Mouse (Mus musculus) mouse trophoblast stem cell (cell line): ENCODE data around the gene Hoxd13.

Experiments
- in situ Hi-C, 2 experiments: fragments of 300-500 bp; cut with MseI, MboI; formaldehyde crosslinking; loops; 2 replicates in 1 of 2; 3 replicates in 1 of 2; pipeline ENCODE4 v1.15.1; 2025

Hoxd13 gene

DNA sequence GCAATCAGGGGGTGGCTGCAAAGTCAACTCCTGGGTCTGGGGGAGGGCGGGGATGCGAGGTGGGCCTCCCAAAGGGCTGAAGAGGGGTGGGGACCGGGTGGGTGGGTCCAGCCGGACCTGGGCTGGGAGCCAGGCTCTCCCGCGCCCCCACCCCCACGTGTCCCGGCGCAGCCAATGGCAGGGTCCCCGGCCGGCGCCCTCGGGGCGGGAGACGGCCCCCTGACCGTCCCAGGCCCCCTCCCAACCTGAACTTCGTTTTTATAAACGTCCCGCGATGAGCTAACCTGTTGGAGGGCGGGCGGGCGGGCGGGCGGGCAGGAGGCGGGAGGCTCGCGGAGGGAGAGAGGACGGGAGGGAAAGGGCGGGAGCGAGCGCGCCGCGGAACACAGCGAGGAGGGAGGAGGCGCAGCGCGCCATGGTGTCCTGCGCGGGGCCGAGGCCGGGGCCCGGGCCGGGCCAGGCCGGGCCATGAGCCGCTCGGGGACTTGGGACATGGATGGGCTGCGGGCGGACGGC, at the start of gene Hoxd13:
Hoxd13 (plus strand) TSS at position 469 of the 516 bp plus-strand sequence.
- in situ Hi-C loops, result loop anchor here (10.0 kb wide), 2 partner anchors 363 to 373 kb away; no protein-coding TSS in a partner anchor

DNA sequence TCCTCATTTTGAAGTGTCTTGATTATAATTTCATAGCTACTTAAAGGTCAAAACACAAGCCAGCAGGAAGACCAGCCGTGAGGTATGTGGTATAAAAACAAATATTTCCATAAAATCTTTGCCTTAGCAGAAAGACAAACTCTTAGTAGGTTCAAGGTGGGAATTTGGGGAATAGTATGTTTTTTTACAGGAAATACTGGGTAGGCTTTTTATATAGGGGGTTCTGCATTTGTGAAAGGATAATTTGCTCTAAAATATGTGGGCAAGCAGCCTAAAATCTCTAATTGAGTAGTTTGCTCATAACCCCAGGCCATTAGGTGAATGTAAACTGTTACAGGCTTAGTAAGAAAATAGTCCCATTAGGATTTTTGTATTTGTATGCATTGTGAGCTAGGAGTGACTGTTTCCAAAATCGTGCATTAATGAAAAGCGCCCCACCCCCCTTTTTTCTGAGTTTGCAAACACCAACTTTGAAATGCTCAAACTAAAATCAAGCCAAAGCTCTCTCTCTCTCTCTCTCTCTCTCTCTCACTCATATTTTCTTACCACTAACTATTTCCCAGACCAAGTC, 48.3 kb upstream of the Hoxd13 start:
- in situ Hi-C loops, result no loop called here

DNA sequence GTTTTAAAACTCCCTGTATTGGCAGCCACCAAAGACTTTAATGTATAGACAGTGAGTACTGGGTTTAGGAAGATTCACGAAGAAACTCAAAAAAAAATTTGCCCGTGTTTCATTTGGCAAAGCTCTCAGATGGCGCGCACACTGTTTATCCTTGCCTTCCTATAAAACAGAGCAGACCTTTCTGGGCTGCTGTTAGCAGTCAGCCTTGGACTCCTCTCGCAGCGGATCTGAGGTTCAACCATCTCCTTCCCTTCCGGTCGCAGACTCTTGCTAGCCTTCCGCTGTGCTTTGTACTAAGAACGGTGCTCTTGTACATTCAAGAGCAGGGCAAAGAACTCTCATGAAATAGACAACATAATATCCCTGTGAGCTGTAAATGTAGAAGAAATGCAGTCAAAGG, 47.7 kb upstream of the Hoxd13 start:
- in situ Hi-C loops, result no loop called here

DNA sequence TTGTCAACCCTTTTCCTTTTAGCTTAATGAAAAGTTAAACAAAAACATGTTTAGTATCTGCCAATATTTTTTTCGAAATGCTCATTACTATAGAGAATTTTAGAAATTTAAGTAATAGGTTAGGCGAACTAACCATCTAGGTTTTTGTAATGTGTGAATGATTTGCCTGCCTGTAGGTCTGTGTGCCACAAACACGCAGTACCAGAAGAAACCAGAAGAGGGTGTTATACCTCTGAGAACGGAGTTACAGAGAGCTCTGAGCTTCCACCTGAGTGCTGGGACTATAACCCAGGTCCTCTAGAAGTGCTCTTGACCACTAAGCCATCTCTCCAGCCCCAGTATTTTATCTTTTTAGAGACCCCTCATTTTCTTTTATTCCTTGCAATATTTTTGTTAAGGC, 32.7 kb upstream of the Hoxd13 start:
- in situ Hi-C loops, result no loop called here

DNA sequence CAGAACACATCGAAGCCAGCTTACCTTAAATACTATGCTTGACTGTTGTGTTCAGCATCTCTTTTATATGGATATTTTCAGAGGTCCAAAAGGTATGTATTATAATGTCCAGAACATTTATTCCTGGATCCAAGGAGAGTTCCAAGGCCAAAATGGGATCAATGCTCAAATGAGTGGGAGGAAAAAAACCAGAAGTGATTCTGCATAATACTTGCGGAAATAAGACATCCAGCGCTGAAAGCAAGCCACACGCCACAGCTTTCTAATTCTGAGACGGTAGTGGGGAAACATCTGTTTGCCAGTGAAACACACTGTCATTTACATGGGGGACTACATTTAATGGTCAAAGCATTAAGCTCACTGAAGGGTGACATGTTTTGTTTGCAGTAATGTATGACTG, 25.7 kb upstream of the Hoxd13 start:
- in situ Hi-C loops, result no loop called here

DNA sequence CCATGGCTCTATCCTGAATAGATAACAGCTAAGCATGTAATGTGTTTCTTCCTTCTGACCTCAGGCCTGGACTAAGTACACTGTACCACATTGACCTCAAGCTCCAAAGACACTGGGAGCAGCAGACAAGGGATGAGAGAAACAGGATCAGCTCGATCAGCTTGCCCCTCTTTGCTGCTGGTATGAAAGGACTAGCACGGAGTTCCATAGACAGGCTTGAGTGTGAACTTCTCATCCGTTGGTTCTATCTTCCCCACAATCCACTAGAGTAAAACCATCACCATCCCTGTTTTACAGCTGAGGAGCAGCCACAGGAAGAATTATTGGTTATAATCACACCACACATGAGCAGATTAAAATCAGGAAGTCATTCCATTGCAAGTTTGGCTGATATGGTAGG, 22.5 kb upstream of the Hoxd13 start:
- in situ Hi-C loops, result no loop called here

DNA sequence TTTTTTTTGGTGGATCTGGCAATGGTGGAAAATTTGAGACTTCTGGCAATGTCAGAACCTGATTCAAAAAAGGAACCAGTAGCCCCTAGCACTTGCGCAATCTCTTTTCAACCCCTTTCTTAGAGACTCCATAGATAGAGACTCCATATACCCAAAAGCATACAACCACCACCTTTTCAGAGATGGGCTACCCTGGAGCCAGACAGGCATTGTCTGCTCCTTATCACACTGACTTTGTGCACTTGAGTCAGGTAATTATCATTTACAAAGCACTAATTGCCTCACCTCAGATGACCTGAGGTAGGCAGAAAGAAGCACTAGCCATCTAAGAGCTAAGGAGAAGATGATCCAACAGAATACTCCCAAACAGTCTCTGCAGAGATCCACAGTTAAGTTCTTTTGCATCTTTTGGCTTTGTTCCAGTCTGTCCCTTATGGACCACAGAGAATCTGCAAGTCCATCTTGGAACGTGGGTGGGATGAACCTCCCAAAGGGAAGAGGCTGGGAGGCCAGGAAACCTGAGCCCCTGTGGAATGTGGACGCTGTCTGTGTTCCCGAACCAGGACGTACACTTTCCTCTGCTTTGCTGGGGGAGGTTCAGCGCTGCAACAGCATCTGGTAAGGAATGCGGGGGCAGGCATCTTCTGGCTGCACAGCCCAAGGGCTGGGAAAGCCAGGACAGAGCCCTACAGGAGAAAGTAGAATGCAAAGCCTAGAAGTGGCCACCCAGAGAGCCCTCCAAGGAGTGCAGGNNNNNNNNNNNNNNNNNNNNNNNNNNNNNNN, 20.8 kb upstream of the Hoxd13 start:
- in situ Hi-C loops, result no loop called here

DNA sequence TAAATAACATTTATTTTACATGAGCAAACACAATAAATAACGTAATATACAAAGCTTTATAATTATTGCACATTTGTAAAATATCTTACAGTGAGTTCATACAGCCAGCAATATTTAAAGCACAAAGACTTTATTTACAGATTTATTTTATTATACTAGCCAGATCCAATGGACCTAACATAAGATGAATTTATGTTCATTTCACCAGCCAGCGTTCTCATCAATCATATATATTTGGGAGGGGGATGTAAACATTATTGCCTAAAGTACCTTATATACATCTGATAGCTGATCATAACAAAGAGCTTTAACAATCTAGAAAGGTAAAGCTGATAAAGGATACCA, 15.1 kb upstream of the Hoxd13 start:
- in situ Hi-C loops, result loop anchor here (10.0 kb wide), 1 partner anchor 588 kb away; no protein-coding TSS in a partner anchor

DNA sequence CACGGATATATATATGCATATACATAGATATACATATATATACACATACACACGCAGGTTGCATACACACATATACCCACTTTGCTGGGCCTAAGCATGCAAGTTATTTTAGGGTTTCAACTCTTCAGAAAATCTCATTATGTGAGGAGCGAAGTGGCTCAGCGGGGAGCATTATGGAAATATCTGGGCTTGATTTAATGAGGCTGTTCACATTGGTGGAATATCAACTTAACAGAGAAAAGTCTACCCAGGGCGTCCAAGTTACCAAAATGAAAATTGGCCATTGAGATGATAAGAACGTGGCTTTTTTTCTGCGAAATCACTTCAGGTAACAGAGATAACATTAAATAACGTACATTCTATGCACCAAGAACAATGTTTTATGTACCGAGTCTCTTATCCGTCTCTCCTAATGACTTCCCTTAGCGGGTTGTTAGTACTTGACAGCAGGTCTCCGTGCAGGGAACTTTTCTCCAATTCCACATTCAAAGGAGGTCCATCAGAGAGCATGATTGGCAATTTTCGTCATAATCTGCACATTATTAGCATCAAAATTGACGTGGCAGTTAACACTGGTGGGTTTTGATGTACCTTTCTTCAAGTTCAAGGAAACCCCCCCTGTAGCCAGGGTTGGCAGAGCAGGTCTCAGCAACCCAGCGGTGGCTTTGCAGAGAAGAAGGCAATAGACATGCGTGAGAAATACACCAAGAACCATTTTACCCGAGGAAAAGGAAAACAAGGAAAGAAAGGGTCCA, 14.2 kb upstream of the Hoxd13 start:
- in situ Hi-C loops, result loop anchor here (10.0 kb wide), 1 partner anchor 589 kb away; no protein-coding TSS in a partner anchor

DNA sequence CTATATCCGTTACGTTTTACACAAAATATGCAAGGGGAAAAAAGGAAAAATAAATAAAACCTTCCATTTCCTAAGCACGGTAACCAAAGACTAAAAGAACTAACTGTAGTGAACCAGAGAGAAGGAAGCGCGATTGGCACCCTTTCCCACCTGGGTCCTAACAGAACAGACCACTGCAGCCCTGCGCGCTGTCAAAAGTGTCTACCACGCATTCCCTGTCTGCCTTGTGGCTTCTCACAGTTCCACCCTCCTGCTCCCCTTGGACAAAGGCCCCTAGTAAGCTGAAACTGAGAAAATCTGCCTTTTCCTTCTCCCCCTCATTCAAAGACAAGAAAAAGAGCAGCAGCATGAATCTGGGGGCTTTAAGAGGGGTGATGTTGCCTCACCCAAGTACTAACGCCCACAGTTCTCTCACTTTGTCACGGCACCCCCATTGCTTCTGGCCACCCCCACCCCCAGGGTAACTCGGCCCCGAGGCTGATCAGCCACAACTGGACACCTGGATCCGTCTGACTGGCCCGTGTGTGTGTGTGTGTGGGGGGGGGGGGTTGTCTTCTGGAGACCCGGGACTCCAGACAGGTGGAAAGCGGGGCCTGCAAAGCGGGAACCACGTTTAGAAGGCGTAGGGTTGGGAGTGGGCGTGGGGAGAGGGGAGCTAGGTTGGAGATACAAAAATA, 13.2 kb upstream of the Hoxd13 start:
- in situ Hi-C loops, result loop anchor here (10.0 kb wide), 1 partner anchor 590 kb away; no protein-coding TSS in a partner anchor

DNA sequence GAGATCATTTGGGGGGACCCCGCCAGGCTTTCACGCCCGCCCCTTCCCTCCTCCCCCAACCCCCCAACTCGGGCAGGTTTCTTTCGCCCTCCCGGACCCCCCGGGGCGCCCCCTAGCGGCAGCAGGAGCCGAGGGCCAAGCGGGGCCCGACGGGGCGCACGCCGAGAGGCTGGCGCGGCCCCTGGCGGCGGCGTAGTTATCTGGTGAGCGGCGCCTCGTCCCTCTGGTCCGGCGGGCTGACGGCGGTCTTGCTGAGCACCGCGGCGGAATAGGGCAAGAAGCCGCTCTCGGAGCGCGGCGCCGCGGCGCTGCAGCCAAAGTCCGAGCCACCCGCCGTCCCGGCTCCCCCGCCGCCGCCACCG, 12.7 kb upstream of the Hoxd13 start:
- in situ Hi-C loops, result loop anchor here (10.0 kb wide), 1 partner anchor 591 kb away; no protein-coding TSS in a partner anchor

DNA sequence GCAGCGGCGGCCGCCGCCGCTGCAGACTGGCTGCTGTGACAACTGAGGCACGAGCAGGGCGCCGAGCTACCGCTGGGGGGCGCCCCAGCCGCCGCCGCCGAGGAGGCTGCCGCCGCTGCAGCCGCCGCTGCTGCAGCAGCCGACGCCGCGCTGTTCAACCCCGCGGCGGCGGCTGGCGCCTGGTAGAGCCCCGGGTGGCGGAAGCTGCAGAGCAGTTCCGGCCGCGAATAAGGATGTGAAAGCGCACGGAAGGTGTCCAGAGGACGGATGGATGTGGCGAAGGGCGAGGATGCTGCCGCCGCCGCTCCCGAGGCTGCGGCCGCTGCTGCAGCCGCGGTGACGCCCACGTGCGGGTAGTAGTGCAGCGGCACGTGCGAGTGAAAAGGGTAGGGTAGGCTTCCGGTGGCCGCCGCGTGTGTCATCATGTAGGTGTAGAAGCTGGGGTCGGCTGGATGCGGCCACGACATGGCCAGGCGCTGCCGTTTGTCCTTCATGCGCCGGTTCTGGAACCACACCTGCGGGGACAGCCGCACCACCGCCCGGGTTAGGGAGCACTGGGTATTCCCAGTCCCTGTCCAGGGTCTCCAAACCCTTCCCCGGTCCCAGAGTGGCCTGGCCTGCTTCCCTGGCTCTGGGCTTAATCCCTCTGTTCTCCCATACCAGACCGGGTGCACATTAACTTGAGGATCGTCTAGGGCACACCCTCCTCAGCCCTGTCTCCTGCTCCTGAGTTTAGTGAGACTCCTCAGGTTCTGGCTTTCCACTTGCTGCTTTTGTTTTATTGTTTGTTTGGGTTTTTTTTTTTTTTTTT, 12.1 kb upstream of the Hoxd13 start:
- in situ Hi-C loops, result loop anchor here (10.0 kb wide), 1 partner anchor 591 kb away; no protein-coding TSS in a partner anchor

DNA sequence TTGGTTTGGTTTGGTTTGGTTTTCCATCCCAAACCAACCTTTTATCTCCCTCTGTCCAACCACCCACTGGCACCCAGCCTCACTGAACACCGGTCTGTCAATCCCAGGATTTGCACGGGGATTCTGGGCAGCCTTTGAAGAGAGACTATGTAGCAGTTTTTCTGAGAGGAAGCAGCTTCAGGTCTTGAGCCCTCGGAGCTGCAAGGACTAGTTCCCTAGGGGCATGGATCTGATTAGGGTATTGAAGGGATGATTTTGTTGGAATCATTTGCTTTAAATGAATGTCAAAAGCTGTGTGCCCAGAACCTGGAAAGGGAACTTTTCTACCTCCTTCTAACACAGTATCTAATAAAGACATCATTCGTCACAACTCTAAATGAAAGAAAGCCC, 11.5 kb upstream of the Hoxd13 start:
- in situ Hi-C loops, result loop anchor here (10.0 kb wide), 1 partner anchor 592 kb away; no protein-coding TSS in a partner anchor

DNA sequence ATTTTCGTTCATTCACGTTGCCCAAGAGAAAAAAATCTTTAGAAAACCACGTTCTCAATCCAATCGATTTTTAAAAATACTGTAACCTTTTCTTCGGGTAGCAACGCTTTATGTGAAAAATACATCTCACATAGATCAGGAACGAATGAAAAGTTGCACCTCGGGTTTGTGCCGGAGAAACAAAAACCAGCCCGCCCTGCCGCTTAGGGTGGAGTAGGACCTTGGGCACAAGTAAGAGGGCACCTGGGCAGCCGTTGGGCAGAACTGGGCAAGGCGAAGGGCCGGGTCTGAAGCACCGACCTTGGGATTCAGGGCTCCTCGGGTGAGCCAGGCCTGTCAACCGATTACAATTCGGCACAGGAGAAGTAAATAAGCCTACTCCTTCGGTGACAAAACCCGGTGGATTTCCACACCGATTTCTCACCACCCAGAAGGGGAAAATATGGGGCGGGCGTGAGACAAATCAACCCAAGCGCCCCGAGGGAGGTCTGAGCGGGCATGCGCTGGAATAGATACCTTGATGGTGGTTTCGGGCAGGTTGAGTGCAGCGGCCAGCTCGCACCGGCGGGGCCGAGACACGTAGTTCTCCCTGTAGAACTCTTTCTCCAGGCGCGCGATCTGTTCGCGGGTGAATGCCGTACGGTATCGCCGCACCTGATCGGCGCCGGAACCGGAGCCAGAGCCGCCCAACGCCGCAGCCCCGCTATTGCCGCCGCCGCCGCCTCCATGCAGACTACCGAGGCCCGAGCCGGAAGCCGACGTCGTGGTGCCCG, 10.7 kb upstream of the Hoxd13 start:
- in situ Hi-C loops, result loop anchor here (10.0 kb wide), 1 partner anchor 593 kb away; no protein-coding TSS in a partner anchor

DNA sequence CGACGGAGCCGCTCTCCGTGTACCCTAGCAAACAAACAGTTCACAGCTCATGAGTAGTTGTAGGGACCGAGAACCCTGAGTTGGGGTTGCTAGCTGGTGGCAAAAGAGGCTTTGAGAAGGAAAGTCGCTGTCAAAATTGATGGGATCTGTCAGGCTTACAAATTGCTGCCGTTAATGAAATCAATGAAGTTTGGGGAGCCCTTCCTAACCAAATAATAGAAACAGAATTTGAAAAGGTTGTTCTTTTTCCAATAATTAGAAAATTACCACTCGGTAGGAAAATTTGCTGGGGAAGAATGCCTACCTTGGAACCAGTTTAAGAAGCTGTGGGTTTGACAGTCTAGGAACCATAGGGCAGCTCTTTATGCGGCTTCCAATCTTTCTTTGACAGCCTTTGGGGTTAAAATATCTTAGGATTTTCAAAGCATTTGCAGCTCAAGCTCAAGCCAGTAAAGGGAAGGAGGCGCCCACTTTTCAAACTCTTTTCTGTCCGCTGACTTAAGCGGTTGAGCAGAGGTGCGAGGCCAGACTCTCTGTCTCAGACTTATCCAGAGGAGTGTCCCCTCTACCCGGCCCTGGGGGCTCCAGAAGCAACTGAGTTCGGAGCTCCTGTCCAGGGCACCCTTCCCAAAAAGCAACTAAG, 10.0 kb upstream of the Hoxd13 start:
- in situ Hi-C loops, result loop anchor here (10.0 kb wide), 1 partner anchor 593 kb away; no protein-coding TSS in a partner anchor

DNA sequence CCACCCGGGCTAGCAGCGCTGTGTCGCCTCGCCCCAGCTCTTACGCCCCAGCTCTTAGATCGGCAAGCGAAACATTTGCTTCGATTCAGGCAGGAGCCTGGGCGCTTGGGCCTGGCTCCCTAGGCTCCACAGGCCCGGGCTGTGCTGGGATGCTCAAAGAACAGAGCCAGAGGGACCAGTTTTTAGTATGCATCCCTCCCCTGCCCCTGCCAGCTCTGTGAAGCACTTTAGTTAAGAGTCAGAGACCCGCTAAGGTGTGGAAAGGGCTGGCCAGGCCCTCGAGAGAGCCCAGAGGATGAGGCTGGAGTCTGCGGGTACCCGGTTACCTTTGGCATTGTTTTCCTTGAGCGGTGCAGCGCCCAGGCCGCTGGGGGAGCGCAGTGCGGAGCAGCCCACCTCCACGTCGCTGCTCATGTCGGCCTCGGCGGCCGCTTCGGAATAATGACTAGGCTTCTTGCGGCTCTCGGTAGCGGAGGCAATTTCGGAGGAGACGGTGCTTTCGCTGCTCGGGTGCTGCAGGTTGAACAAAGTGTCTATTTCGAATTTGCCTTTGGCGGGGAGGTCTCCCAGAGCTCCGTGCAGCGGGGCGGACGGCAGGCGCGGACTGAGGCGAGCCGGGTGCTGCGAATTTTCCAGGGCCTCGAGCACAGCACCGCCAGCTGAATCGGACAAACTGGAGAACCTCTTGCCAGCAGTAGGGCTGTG, 9.3 kb upstream of the Hoxd13 start:
- in situ Hi-C loops, result loop anchor here (10.0 kb wide), 1 partner anchor 594 kb away; no protein-coding TSS in a partner anchor

DNA sequence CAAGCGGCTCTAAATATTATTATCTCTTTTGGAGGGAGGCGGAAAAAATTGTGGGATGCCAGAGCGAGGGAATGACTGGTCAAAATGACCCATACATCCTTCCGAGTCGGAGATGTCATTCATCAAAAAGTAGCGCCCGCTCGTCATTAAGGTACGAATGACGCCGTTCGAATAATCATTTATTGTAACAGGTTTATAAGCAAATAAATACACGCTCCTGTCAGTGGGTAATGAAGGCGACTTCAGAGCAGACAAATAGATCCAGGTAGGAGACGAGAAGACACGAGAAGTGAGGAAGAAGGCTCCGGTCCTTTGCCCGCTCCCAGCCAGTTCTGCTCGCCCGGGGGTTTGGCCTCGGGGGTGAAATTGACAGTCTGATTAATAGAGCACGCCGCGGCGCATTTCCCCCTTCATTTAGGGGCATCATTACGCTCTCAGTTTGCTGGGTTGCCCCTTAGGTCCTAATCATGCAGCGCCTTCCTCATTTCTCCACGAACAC, 8.6 kb upstream of the Hoxd13 start, which contains the start of gene Evx2:
Evx2 (minus strand) TSS at position 51 of the 499 bp plus-strand sequence.
- in situ Hi-C loops, result loop anchor here (10.0 kb wide), 3 partner anchors 355 to 595 kb away; no protein-coding TSS in a partner anchor
